Mouse (Mus musculus): Measurements from ENCODE around the gene Tmem221. TPM values are rescaled to one million over a fixed set of nuclear protein-coding genes. Genes with fewer than 3 reads are reported as not detected.

Tmem221 gene
- polyA plus RNA-seq (2016; fragmentation: Nextera tagmentation; extraction: Ambion mirVana): 0.18 and 0.56 TPM in 2 replicates

DNA sequence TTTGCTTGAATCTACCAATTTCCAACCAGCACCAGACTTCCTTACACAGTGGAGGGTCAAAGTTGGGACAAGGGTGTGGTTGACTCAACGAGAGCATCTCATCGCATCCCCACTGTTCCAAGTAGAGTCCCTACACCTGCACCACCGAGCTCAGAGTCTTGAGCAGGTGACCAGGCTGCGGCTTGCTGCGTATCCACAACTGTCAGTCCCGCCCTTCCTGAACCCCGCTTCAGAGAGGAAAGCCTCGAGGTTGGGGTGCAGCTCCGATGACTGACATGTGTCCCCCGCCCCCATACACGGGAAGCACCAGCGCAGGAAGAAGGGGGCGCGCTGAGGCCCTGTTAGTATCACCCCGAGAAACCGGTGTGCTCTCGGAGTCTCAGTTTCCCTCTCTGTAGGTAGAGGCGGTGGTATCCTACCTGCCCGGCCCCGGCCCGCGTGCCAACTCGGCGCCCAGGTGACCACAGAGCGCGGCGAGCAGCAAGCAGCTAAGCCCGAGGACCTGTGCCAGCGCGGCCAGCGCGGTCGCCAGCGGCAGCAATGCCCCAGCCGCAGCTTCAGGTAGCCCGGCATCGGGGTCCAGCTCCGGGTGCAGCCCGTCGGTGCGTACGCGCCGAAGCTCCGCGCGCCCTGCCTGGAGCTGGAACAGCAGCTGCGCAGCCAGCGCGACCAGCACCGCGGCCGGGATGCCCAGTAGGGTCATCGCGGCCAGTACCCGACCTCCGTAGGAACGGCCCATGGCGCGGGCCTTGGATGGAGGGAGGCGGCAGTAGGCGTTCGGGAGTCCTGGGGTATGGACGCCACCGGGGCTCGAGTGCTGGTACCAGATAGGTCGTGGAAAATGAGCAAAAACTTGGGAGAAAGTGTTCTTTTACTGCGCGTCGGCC is at the start of gene Tmem221:
Gene Tmem221 (minus strand): TSS at position 801 of the 887 bp plus-strand sequence.
- no peak for ATAC-seq (ENCODE audit: low FRiP score)
- 3% methylated on average over 70 of the region's 70 CpGs for WGBS

DNA sequence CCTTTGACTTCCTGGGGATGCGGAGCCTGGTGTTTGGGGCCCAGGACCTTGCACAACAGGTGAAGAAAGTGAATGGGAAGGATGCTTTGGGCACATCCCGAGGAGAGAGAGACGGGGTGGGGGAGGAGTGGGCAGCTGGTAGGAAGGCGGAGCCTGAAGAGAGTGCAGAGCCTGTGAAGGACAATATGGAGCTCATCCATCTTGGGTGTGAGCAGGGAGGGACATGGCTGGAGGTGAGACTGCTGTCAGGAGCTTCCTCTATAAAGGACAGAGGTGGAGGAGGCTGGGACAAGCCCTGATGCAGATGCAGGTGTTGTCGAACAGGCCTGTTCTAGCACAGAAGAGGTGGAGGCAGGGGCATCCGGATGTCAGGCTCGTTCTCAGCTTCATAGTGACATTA is 45.4 kb upstream of the Tmem221 start:
- no peak overlapping the region for H3K9ac ChIP-seq
- no peak for ATAC-seq (ENCODE audit: low FRiP score)
- peaks cover 52% of the 10 kb centered on the region for H3K27me3 ChIP-seq
- H3K4me1 ChIP-seq: peaks cover 14% of the 10 kb centered on the region
- no peak overlapping the region for H3K27ac ChIP-seq
- no peaks in the 10 kb centered on the region for H3K9me3 ChIP-seq (replicated peaks)
- WGBS: 59% methylated on average over 7 of the region's 7 CpGs
- H3K4me3 ChIP-seq: no peak overlapping the region
- no peak overlapping the region for H3K4me2 ChIP-seq (replicated peaks)
- H3K36me3 ChIP-seq: peaks cover 3% of the 10 kb centered on the region; the same call in 1 of the 2 replicates

More for the DNA sequence above, at the start of gene Tmem221:
- no peaks in the 10 kb centered on the region for H3K9me3 ChIP-seq (replicated peaks)
- H3K4me1 ChIP-seq: peaks cover 13% of the 10 kb centered on the region; the same call in 1 of the 2 replicates
- peaks cover 88% of the 10 kb centered on the region for H3K27me3 ChIP-seq
- no peaks in the 10 kb centered on the region for H3K36me3 ChIP-seq
- no peak within 1 kb of the TSS for H3K9ac ChIP-seq
- peak within 1 kb of the TSS; percentile 10 for H3K4me3 ChIP-seq
- H3K27ac ChIP-seq: no peak within 1 kb of the TSS
- H3K4me2 ChIP-seq (replicated peaks): peak within 1 kb of the TSS; percentile 35

DNA sequence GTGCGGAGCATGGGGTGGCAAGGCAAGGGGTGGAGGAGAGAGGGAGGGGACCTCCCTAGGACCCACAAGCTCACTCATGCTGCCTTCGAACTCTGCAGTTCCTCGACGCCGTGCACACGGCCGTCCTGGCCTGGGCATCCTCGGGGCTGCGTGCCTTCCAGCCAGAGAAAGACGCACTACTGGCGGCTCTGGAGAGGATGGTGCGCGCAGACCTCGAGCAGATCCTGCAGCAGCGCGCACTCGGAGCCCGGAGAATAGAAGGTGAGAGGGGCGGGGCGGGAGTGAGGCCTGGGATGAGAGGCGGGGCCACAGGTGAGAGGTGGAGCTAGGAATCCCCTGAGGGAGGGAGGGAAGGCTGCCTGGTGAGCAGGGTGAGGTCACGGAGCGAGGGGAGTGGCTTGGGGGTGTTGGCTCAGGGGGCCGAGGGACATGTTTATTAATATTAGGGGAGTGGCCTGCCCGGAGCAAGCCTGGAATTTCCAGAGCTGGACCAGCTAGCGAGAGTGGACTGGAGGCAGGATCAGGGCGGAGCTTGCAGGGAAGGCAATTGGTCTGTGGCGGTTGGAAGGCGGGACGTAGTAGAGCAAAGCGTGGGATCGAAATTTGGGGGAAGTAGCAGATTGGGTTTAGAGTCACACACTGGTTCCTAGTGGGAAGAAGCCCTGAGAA is 44.1 kb upstream of the Tmem221 start:
- Histone ChIP-seq H3K36me3 (peaks cover 3% of the 10 kb centered on the region; the same call in 1 of the 2 replicates), H3K4me1 (peaks cover 14% of the 10 kb centered on the region), H3K9ac (peak overlapping the region; percentile 47), H3K9me3 (replicated peaks) (no peaks in the 10 kb centered on the region), H3K4me3 (peak overlapping the region; percentile 36), H3K27me3 (peaks cover 52% of the 10 kb centered on the region), H3K27ac (no peak overlapping the region), H3K4me2 (replicated peaks) (peak overlapping the region; percentile 56)
- WGBS: 2% methylated on average over 32 of the region's 32 CpGs
- peak; percentile 48 for ATAC-seq (ENCODE audit: low FRiP score)

DNA sequence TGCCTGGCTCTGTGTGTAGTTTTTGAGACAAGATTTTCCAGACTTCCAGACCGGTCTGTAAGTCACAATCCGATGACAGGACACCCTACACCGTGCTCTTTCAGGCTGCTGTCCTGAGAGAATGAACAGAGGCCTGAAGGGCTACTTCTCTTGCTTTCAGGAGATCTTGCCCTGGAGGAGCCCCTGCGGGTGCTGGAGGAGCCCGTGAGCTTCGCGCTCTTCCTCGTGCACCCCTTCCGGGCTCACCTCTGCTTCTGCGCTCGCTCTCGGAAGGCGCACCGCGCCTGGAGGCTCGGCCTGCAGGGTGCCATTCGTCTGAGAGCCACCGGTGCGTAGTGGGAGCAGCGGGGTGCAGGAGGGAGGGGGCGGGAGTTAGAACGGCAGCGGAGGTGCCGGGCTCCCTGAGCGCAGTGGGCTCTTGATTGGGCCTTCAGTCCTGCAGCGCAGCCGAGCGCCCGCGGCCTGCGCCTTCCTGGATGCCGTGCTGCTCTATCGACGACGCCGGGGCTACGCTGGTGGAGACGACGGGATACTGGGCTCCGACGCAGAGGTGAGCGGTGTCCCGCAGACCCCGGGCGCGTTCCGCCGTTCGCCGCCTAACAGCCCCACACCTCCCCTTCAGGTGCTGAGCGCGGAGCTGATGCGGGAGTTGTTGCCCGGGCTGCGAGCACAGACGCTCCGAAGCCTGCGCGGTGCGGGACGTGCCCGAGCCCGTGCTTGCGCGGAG is 43.4 kb upstream of the Tmem221 start:
- Histone ChIP-seq H3K9ac (peak overlapping the region; percentile 47), H3K27ac (no peak overlapping the region)

DNA sequence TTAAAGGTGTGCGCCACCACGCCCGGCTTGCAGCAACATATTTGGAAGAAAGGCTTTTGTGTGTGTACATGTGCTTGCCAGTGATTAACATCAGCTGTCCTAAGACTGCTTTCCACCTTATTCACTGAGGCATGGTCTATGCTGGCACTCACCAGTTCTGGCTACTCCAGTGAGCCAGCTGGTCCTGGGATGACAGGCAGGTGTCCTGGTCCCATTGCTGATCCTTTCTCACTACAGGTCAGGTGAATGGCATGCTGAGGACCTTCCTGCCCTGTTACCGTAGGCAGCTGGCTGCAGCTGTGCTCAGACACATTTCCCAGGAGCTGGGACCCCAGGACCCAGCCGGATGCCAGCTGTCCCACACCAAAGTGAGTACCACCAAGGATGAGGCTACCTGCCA is 40.2 kb upstream of the Tmem221 start:
- 91% methylated on average over 5 of the region's 5 CpGs for WGBS
- peaks cover 44% of the 10 kb centered on the region for H3K27me3 ChIP-seq
- no peak for ATAC-seq (ENCODE audit: low FRiP score)
- no peak overlapping the region for H3K4me3 ChIP-seq
- peaks cover 14% of the 10 kb centered on the region for H3K4me1 ChIP-seq
- no peaks in the 10 kb centered on the region for H3K9me3 ChIP-seq (replicated peaks)
- H3K36me3 ChIP-seq: peaks cover 3% of the 10 kb centered on the region; the same call in 1 of the 2 replicates
- H3K27ac ChIP-seq: no peak overlapping the region
- no peak overlapping the region for H3K4me2 ChIP-seq (replicated peaks)
- H3K9ac ChIP-seq: no peak overlapping the region

More for the DNA sequence above, 43.4 kb upstream of the Tmem221 start:
- 2% methylated on average over 65 of the region's 65 CpGs for WGBS
- Histone ChIP-seq H3K4me2 (replicated peaks) (peak overlapping the region; percentile 56), H3K4me1 (peaks cover 14% of the 10 kb centered on the region), H3K4me3 (peak overlapping the region; percentile 36), H3K9me3 (replicated peaks) (no peaks in the 10 kb centered on the region), H3K36me3 (peaks cover 3% of the 10 kb centered on the region; the same call in 1 of the 2 replicates), H3K27me3 (peaks cover 52% of the 10 kb centered on the region)
- ATAC-seq (ENCODE audit: low FRiP score): peak; percentile 30

DNA sequence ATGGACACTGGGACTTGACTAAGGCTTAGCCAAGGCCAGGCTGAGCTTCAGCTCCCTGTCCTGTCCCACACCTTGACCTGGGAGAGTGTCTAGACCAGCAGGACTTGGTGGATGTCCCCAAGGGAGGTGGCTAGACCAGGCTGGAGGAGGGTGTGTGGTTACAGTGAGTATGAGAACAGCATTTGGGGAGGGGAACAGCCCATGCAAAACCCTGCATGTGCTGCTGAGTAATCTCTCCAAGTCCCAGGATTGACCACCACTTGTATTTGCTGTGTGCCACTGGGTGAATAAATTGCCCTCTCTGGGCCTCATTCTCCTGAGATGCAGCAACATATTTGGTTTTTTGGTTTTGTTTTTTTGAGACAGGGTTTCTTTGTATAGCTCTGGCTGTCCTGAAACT is 39.7 kb upstream of the Tmem221 start:
- ATAC-seq (ENCODE audit: low FRiP score): no peak
- H3K4me2 ChIP-seq (replicated peaks): no peak overlapping the region
- no peaks in the 10 kb centered on the region for H3K9me3 ChIP-seq (replicated peaks)
- no peak overlapping the region for H3K4me3 ChIP-seq
- H3K27me3 ChIP-seq: peaks cover 39% of the 10 kb centered on the region
- H3K36me3 ChIP-seq: peaks cover 3% of the 10 kb centered on the region; the same call in 1 of the 2 replicates
- peaks cover 17% of the 10 kb centered on the region for H3K4me1 ChIP-seq
- no peak overlapping the region for H3K27ac ChIP-seq
- no peak overlapping the region for H3K9ac ChIP-seq

DNA sequence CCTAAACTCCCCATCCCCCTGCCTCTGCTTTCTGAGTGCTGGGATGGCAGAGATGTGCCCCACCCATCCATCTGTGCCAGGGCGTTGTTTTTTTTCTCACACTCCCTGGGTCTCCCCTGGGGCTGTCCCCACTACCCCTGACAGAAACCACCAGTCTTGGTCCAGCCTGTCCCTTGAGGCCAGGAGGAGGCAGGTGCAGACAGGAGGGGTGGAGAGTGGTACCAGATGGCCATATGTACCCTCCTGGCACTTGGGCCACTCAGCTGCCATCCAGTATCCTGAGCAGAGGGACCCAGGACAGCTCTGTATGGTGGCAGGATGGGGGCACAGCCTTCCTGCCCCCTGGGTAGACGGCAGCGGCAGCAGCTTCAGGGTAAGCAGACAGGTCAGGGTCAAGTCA is 38.8 kb upstream of the Tmem221 start, which contains the start of gene Fam129c:
Gene Fam129c (plus strand): TSS at position 198 of the 400 bp plus-strand sequence.
- no peak for ATAC-seq (ENCODE audit: low FRiP score)
- peaks cover 30% of the 10 kb centered on the region for H3K27me3 ChIP-seq
- no peaks in the 10 kb centered on the region for H3K9me3 ChIP-seq (replicated peaks)
- no peak within 1 kb of the TSS for H3K9ac ChIP-seq
- H3K4me3 ChIP-seq: no peak within 1 kb of the TSS
- H3K27ac ChIP-seq: no peak within 1 kb of the TSS
- peaks cover 3% of the 10 kb centered on the region; the same call in 1 of the 2 replicates for H3K36me3 ChIP-seq
- 72% methylated on average over 3 of the region's 3 CpGs for WGBS
- peaks cover 18% of the 10 kb centered on the region for H3K4me1 ChIP-seq
- H3K4me2 ChIP-seq (replicated peaks): no peak within 1 kb of the TSS

- Histone ChIP-seq H3K36me3 (peaks cover 3% of the 10 kb centered on the region; the same call in 1 of the 2 replicates), H3K4me2 (replicated peaks) (no peak overlapping the region), H3K4me1 (peaks cover 12% of the 10 kb centered on the region), H3K27me3 (peaks cover 23% of the 10 kb centered on the region), H3K4me3 (no peak overlapping the region), H3K9me3 (replicated peaks) (no peaks in the 10 kb centered on the region), H3K27ac (no peak overlapping the region), H3K9ac (no peak overlapping the region)
- 88% methylated on average over 4 of the region's 4 CpGs for WGBS
- ATAC-seq (ENCODE audit: low FRiP score): no peak
Observed at GRCm38 (mm10) chr8:71596798-71597197, 38.1 kb upstream of the Tmem221 start.

GRCm38 (mm10) chr8:71596384-71596783 is 37.7 kb upstream of the Tmem221 start:
- Histone ChIP-seq H3K27me3 (peaks cover 19% of the 10 kb centered on the region), H3K4me2 (replicated peaks) (no peak overlapping the region), H3K4me1 (peaks cover 13% of the 10 kb centered on the region), H3K9ac (no peak overlapping the region), H3K36me3 (peaks cover 3% of the 10 kb centered on the region; the same call in 1 of the 2 replicates), H3K27ac (no peak overlapping the region), H3K4me3 (no peak overlapping the region), H3K9me3 (replicated peaks) (no peaks in the 10 kb centered on the region)
- ATAC-seq (ENCODE audit: low FRiP score): no peak
- WGBS: 57% methylated on average over 6 of the region's 6 CpGs

DNA sequence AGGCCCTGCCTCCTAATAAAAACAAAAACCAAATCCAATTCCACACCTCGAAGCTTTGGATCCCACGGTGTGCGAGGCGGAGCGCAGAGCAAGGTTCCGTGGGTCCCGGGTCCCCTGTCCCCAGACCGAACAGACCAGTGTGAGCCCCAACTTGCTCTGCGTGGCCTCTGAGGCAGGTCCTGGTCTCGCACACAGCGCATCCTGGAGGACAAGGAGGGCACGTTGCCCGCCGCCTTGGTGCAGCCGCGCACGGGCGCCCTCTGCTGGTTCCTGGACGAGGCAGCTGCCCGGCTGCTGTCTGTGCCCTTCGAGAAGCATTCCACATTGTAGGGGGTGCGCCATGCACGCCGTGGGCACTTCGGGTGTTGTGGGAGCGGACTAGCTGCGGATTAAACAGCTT is 37.2 kb upstream of the Tmem221 start:
- Histone ChIP-seq H3K4me3 (no peak overlapping the region), H3K36me3 (peaks cover 3% of the 10 kb centered on the region; the same call in 1 of the 2 replicates), H3K4me2 (replicated peaks) (no peak overlapping the region), H3K9ac (no peak overlapping the region), H3K27me3 (peaks cover 15% of the 10 kb centered on the region), H3K27ac (no peak overlapping the region), H3K9me3 (replicated peaks) (no peaks in the 10 kb centered on the region), H3K4me1 (peaks cover 18% of the 10 kb centered on the region)
- 7% methylated on average over 27 of the region's 27 CpGs for WGBS
- ATAC-seq (ENCODE audit: low FRiP score): no peak

GRCm38 (mm10) chr8:71594324-71594722 is 35.7 kb upstream of the Tmem221 start:
- ATAC-seq (ENCODE audit: low FRiP score): no peak
- no peak overlapping the region for H3K27ac ChIP-seq
- H3K4me3 ChIP-seq: no peak overlapping the region
- no peaks in the 10 kb centered on the region for H3K9me3 ChIP-seq (replicated peaks)
- H3K27me3 ChIP-seq: no peaks in the 10 kb centered on the region
- no peaks in the 10 kb centered on the region for H3K36me3 ChIP-seq
- 93% methylated on average over 4 of the region's 4 CpGs for WGBS
- peaks cover 19% of the 10 kb centered on the region for H3K4me1 ChIP-seq
- no peak overlapping the region for H3K9ac ChIP-seq
- no peak overlapping the region for H3K4me2 ChIP-seq (replicated peaks)
